Mouse (Mus musculus): ENCODE results near the gene Ssh2. TPM values are rescaled to one million over a fixed set of nuclear protein-coding genes. Genes with fewer than 3 reads are reported as not detected.
"Not testable (repeated sequence)": the region's sequence is repeated elsewhere in the genome, so short reads cannot be mapped to it uniquely, and the experiment has no call there.

Gene Ssh2
- polyA plus RNA-seq, 1 experiment = not detected

DNA sequence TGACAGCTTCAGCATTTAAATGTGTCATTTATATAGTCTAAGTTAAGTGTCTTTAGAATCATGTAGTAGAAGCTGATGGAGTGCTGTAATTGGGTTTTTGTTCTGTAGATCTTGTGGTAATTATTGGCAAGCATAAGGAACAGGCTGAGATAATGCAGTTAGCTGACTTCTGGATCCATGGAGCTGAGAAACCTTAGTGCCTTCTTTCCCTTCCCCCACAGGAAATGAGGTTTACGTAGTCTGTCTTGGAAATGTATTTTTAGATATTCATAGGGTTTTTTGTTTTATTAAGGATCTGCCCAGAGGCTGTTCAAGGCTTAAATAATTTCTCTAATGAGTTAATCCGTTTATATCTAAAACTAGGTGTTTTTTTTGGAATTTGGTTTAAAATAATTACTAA lies 26.8 kb downstream of the Ssh2 start:
- Histone ChIP-seq H3K27ac (ENCODE audit: insufficient read depth, low read depth, low read length) (no peak overlapping the region), H3K4me1 (ENCODE audit: control insufficient read depth, insufficient read depth, low read length) (no peaks in the 10 kb centered on the region), H3K4me3 (ENCODE audit: insufficient read depth, low read depth, low read length) (no peak overlapping the region)
- TF ChIP-seq POLR2A (IDR thresholded peaks at IDR 0.05; ENCODE audit: insufficient read depth, low read depth, low read length) = no peak
- TF ChIP-seq CTCF (IDR thresholded peaks at IDR 0.05; ENCODE audit: insufficient read depth, low read depth, low read length) = no peak
- WGBS = 53% methylated on average over 2 of the region's 2 CpGs

DNA sequence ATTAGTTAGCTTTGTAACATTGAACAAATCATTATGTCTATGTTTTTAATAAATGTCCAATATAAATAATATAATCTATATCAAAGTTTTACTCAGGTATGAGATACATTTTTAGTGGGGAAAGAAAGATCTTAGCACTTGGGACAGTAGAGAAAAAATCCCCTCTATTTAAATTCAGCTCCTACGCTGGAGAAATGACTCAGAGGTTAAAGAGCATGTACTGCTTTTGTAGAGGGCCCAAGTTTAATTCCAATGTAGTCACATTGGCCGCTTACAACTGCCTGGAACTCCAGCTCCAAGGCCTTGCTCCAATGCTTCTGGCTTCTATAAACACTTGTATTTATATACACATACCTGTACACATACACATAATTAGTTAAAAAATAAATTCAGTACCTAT lies 36.7 kb downstream of the Ssh2 start:
- no peaks in the 10 kb centered on the region for H3K4me1 ChIP-seq (ENCODE audit: control insufficient read depth, insufficient read depth, low read length)
- TF ChIP-seq CTCF (IDR thresholded peaks at IDR 0.05; ENCODE audit: insufficient read depth, low read depth, low read length) (no peak), POLR2A (IDR thresholded peaks at IDR 0.05; ENCODE audit: insufficient read depth, low read depth, low read length) (no peak)
- WGBS = 84% methylated on average over 2 of the region's 2 CpGs
- H3K4me3 ChIP-seq (ENCODE audit: insufficient read depth, low read depth, low read length) = no peak overlapping the region
- no peak overlapping the region for H3K27ac ChIP-seq (ENCODE audit: insufficient read depth, low read depth, low read length)

DNA sequence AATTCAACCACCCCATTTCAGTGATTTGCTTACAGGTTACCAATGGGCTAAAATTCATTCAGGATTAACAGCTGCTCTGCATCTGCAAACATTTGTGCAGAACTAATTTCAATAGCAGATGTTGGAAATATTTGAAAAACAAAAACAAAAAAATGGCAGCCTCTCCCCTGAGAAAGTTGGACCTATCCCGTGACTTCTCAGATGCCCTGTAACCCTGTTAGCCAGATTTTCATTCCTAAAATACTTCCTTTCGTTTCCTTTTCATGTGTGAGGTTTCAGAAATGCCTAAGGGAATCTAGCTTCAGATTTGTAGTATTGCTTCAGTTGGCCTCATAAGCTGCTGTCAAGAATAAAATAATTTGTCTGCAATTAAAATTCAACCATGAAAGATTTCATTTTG lies 43.4 kb downstream of the Ssh2 start:
- Histone ChIP-seq H3K27ac (ENCODE audit: insufficient read depth, low read depth, low read length) (no peak overlapping the region), H3K4me3 (ENCODE audit: insufficient read depth, low read depth, low read length) (no peak overlapping the region), H3K4me1 (ENCODE audit: control insufficient read depth, insufficient read depth, low read length) (no peaks in the 10 kb centered on the region)
- 76% methylated on average over 2 of the region's 2 CpGs for WGBS
- TF ChIP-seq POLR2A (IDR thresholded peaks at IDR 0.05; ENCODE audit: insufficient read depth, low read depth, low read length) = no peak
- no peak for TF ChIP-seq CTCF (IDR thresholded peaks at IDR 0.05; ENCODE audit: insufficient read depth, low read depth, low read length)

DNA sequence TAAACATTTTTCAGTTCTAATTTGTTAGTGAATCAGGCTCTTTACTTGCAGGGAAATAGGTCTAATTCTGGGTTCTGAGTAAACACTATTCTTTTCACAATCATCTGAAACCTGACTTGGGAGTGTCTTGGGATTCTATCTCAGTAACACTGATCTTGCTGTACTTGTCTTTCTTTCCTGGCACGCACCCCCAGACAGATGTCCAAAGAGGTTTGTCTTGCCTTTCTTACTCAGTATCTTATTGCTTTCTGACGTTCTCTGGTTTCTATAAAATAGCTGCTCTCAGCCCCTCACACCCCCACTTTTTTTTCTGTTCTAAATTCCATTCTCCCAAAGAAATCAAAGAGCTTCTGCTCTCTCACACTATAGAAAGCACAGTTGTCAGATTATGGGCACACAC lies 51.3 kb downstream of the Ssh2 start:
- H3K4me1 ChIP-seq (ENCODE audit: control insufficient read depth, insufficient read depth, low read length) = no peaks in the 10 kb centered on the region
- no peak overlapping the region for H3K4me3 ChIP-seq (ENCODE audit: insufficient read depth, low read depth, low read length)
- TF ChIP-seq CTCF (IDR thresholded peaks at IDR 0.05; ENCODE audit: insufficient read depth, low read depth, low read length) (no peak), POLR2A (IDR thresholded peaks at IDR 0.05; ENCODE audit: insufficient read depth, low read depth, low read length) (no peak)
- 59% methylated on average over 2 of the region's 2 CpGs for WGBS
- H3K27ac ChIP-seq (ENCODE audit: insufficient read depth, low read depth, low read length) = no peak overlapping the region

DNA sequence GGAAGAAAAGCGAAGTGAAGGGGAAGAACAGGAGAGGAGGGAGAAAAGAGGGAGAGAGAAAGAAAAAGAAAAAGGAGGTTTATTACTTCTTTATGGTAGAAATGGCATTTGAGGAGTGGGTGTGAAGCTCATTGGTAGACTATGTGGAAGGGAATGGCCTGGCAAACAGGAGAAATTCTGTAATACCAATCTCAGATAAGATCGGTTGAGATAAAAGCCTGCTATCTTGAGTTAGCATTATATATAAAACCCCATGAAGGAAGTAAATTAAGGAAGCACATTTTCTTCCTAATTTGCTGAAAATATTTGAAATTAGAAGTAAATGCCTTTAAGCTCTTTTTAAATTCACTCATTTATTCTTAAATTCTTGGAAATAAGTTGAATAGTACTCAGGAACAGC lies 59.9 kb downstream of the Ssh2 start:
- TF ChIP-seq POLR2A (IDR thresholded peaks at IDR 0.05; ENCODE audit: insufficient read depth, low read depth, low read length) = no peak
- TF ChIP-seq CTCF (IDR thresholded peaks at IDR 0.05; ENCODE audit: insufficient read depth, low read depth, low read length) = no peak
- Histone ChIP-seq H3K27ac (ENCODE audit: insufficient read depth, low read depth, low read length) (no peak overlapping the region), H3K4me3 (ENCODE audit: insufficient read depth, low read depth, low read length) (no peak overlapping the region), H3K4me1 (ENCODE audit: control insufficient read depth, insufficient read depth, low read length) (no peaks in the 10 kb centered on the region)
- 62% methylated on average over 2 of the region's 2 CpGs for WGBS

DNA sequence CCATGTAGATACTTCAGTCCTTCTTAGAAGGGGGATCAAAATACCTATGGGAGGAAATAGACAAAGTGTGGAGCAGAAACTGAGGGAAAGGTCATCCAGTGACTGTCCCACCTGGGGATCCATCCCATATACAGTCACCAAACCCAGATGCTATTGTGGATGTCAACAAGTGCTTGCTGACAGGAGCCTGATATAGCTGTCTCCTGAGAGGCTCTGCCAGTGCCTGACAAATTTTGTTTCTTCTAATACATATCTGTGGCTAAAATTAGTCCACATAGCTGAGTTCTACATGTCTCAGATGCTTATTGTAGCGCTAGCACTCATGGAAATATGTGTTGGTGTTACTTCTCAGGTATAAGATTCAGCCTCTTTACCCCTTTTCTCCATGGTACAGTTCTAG lies 62.5 kb downstream of the Ssh2 start:
- WGBS = 93% methylated on average over 1 of the region's 1 CpGs
- H3K27ac ChIP-seq (ENCODE audit: insufficient read depth, low read depth, low read length); H3K4me1 ChIP-seq (ENCODE audit: control insufficient read depth, insufficient read depth, low read length); H3K4me3 ChIP-seq (ENCODE audit: insufficient read depth, low read depth, low read length): not testable (repeated sequence)

DNA sequence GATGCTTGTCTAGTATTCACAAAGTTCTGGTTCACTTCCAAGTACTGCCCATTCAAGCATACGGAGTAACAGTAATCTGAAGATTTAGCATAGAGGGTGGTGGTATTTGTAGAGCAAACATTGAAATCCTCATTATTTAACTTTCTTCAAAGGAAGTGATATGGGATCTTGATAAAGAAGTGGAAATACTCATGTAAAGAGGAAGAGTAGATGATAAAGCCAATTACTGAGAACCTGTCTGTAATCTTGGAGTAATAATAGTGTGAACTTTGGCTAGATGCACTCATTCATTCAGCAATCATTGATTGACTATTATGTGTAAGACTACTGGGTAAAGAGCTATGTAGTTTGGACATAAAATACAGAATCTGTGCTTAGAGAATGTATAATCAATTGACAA lies 64.1 kb downstream of the Ssh2 start:
- no peak overlapping the region for H3K27ac ChIP-seq (ENCODE audit: insufficient read depth, low read depth, low read length)
- TF ChIP-seq CTCF (IDR thresholded peaks at IDR 0.05; ENCODE audit: insufficient read depth, low read depth, low read length) (no peak), POLR2A (IDR thresholded peaks at IDR 0.05; ENCODE audit: insufficient read depth, low read depth, low read length) (no peak)
- 56% methylated on average over 1 of the region's 1 CpGs for WGBS
- no peaks in the 10 kb centered on the region for H3K4me1 ChIP-seq (ENCODE audit: control insufficient read depth, insufficient read depth, low read length)
- H3K4me3 ChIP-seq (ENCODE audit: insufficient read depth, low read depth, low read length) = no peak overlapping the region

DNA sequence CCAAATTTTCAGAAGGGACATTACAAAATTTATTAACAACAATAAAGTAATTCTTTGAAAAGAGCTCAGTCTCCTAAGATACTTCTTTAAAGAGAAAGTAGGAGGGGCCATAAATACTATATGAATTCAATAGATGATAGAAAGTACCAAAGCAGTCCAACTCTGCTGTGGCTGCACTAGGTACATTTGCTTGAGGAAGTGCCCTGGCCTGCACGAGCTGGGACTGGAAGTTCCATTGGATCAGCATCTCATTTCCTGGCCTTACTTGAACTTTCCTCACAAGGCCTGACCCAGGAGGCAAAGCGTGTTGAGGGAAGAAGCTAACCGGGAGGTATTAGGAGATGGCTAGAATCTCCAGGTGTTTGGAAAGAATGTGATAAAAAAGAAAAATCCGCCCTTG lies 75.4 kb downstream of the Ssh2 start:
- 79% methylated on average over 4 of the region's 4 CpGs for WGBS
- Histone ChIP-seq H3K4me1 (ENCODE audit: control insufficient read depth, insufficient read depth, low read length) (no peaks in the 10 kb centered on the region), H3K4me3 (ENCODE audit: insufficient read depth, low read depth, low read length) (no peak overlapping the region), H3K27ac (ENCODE audit: insufficient read depth, low read depth, low read length) (no peak overlapping the region)
- TF ChIP-seq POLR2A (IDR thresholded peaks at IDR 0.05; ENCODE audit: insufficient read depth, low read depth, low read length) (no peak), CTCF (IDR thresholded peaks at IDR 0.05; ENCODE audit: insufficient read depth, low read depth, low read length) (no peak)

DNA sequence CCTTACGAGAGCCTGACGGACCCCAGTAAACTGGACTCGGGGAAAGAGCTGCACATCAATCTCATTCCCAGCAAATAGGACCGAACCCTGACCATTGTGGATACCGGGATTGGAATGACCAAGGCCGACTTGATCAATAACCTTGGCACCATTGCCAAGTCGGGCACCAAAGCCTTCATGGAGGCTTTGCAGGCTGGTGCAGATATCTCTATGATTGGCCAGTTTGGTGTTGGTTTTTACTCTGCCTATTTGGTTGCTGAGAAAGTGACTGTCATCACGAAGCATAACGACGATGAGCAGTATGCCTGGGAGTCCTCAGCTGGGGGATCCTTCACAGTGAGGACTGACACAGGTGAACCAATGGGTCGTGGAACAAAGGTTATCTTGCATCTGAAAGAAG lies 77.6 kb downstream of the Ssh2 start:
- H3K27ac ChIP-seq (ENCODE audit: insufficient read depth, low read depth, low read length); H3K4me1 ChIP-seq (ENCODE audit: control insufficient read depth, insufficient read depth, low read length); H3K4me3 ChIP-seq (ENCODE audit: insufficient read depth, low read depth, low read length): not testable (repeated sequence)
- 95% methylated on average over 11 of the region's 11 CpGs for WGBS

DNA sequence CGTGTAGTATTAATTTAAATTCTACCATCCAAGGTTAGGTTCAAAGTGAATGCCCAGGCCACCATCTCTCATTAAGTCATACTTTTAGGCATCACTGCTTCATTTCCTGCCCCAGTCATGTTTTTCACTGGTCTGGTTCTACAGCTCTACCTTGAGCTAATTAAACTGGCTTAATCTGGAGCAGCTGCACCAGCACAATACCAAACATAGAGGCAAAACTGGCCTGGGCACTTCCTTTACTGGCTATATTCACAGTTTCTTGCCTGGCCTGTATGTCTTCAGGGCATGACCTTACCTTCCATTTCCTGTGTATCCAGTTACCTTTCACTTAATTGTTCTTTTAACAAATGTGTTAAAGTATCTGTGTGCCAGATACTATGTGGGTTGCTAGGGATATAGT lies 81.2 kb downstream of the Ssh2 start:
- no peak overlapping the region for H3K4me3 ChIP-seq (ENCODE audit: insufficient read depth, low read depth, low read length)
- no peaks in the 10 kb centered on the region for H3K4me1 ChIP-seq (ENCODE audit: control insufficient read depth, insufficient read depth, low read length)
- H3K27ac ChIP-seq (ENCODE audit: insufficient read depth, low read depth, low read length) = no peak overlapping the region
- TF ChIP-seq CTCF (IDR thresholded peaks at IDR 0.05; ENCODE audit: insufficient read depth, low read depth, low read length) = no peak
- no peak for TF ChIP-seq POLR2A (IDR thresholded peaks at IDR 0.05; ENCODE audit: insufficient read depth, low read depth, low read length)
- WGBS = 54% methylated on average over 1 of the region's 1 CpGs
